Mouse (Mus musculus): Measurements from ENCODE around the gene Hist2h2ab.

DNA sequence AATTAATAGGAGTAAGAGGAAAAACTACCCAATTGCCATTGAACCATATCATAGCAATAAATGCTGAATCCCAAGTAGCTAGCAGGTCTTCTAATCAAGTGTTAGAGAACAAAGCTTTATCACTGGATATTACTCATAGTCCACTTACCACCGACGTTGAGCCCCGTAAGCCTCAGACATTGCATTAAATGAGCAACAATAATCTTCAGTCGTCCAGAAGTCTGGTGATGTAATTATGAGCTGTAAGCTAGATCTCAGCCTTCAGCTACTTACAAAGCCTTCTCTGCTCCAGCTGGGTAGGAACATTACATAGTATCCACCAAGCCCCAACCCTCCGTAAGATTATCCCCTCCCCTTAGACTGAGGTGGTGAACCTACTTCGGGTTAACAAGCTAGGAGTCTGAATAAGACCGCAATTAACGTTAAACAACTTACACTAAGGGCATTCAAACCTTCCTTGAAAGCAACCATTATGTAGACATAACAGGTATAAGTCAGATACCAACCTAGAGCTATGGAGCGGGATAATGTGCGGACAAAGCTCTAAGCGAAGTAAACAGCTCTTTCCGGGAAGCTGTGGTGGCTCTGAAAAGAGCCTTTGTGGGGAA, 18.3 kb downstream of the Hist2h2ab start:
- TF ChIP-seq CTCF (IDR thresholded peaks at IDR 0.05 in 2 of 3, conservative IDR thresholded peaks at IDR 0.05 in 1 of 3; ENCODE audit: control insufficient read depth in 1 of 3, insufficient read depth in 1 of 3, low read depth in 2 of 3, low read length in 3 of 3, poor library complexity in 1 of 3, severe bottlenecking in 1 of 3) (no peak), RCOR1 (IDR thresholded peaks at IDR 0.05; ENCODE audit: low read depth, low read length) (no peak), E2F4 (IDR thresholded peaks at IDR 0.05; ENCODE audit: borderline replicate concordance, low read depth, low read length) (no peak), POLR2A (IDR thresholded peaks at IDR 0.05; ENCODE audit: control insufficient read depth in 1 of 2, insufficient read depth in 1 of 2, low read depth in 1 of 2, low read length in 2 of 2, poor library complexity in 1 of 2) (peak in 1 of 2 experiments; percentile 83; a peak in 2 of 4 replicates)

All from MEL (cell line).